Mouse (Mus musculus): ENCODE data around the gene Card9.
A peak's percentile ranks its signal among the peaks of the same experiment; 100 is the strongest.
"Not testable (repeated sequence)": the region's sequence is repeated elsewhere in the genome, so short reads cannot be mapped to it uniquely, and the experiment has no call there.

Card9 gene

GRCm38 (mm10) chr2:26360772-26361171 lies at the start of gene Card9:
TSS of gene Card9 (minus strand) at chr2:26360918.
- DNase-seq (ENCODE audit: low spot score): no peak

- no peak for DNase-seq (ENCODE audit: low spot score)
These were observed 49.4 kb upstream of the Card9 start for GRCm38 (mm10) chr2:26410091-26410490.

- no peak for DNase-seq (ENCODE audit: low spot score)
These were observed 48.6 kb upstream of the Card9 start for GRCm38 (mm10) chr2:26409362-26409761.

- peak; percentile 98 for DNase-seq (ENCODE audit: low spot score)
These were observed 48.0 kb upstream of the Card9 start, which contains the start of gene Inpp5e for GRCm38 (mm10) chr2:26408515-26409356. TSS of gene Inpp5e (minus strand) at chr2:26409203.

GRCm38 (mm10) chr2:26403306-26403705 lies 42.6 kb upstream of the Card9 start:
- no peak for DNase-seq (ENCODE audit: low spot score)

- DNase-seq (ENCODE audit: low spot score): no peak
These were observed 41.5 kb upstream of the Card9 start for GRCm38 (mm10) chr2:26402265-26402664.

- no peak for DNase-seq (ENCODE audit: low spot score)
These were observed 40.3 kb upstream of the Card9 start for GRCm38 (mm10) chr2:26401023-26401422.

- no peak for DNase-seq (ENCODE audit: low spot score)
These were observed 39.6 kb upstream of the Card9 start for GRCm38 (mm10) chr2:26400296-26400695.

- DNase-seq (ENCODE audit: low spot score): no peak
These were observed 38.9 kb upstream of the Card9 start for GRCm38 (mm10) chr2:26399647-26400046.

GRCm38 (mm10) chr2:26398978-26399377 lies 38.3 kb upstream of the Card9 start:
- no peak for DNase-seq (ENCODE audit: low spot score)

- DNase-seq (ENCODE audit: low spot score): no peak
These were observed 30.9 kb upstream of the Card9 start for GRCm38 (mm10) chr2:26391617-26392016.

GRCm38 (mm10) chr2:26390954-26391353 lies 30.2 kb upstream of the Card9 start:
- DNase-seq (ENCODE audit: low spot score): no peak

- peak; percentile 84 for DNase-seq (ENCODE audit: low spot score)
These were observed 28.5 kb upstream of the Card9 start, which contains the start of the genes Entr1 and Pmpca for GRCm38 (mm10) chr2:26389154-26389690. TSS of gene Entr1 (minus strand) at chr2:26389316. TSS of gene Pmpca (plus strand) at chr2:26389339.

- peak; percentile 20 for DNase-seq (ENCODE audit: low spot score)
These were observed 28.0 kb upstream of the Card9 start for GRCm38 (mm10) chr2:26388682-26389153.

GRCm38 (mm10) chr2:26387713-26388112 lies 27.0 kb upstream of the Card9 start:
- no peak for DNase-seq (ENCODE audit: low spot score)

- not testable (repeated sequence) for DNase-seq (ENCODE audit: low spot score)
These were observed 20.2 kb upstream of the Card9 start for GRCm38 (mm10) chr2:26380871-26381270.

- DNase-seq (ENCODE audit: low spot score): peak; percentile 86
These were observed 19.5 kb upstream of the Card9 start, which contains the start of gene Snapc4 for GRCm38 (mm10) chr2:26380131-26380771. TSS of gene Snapc4 (minus strand) at chr2:26380653.

- DNase-seq (ENCODE audit: low spot score): no peak
These were observed 11.7 kb upstream of the Card9 start for GRCm38 (mm10) chr2:26372396-26372795.

GRCm38 (mm10) chr2:26368572-26368971 lies 7.9 kb upstream of the Card9 start:
- DNase-seq (ENCODE audit: low spot score): no peak

- no peak for DNase-seq (ENCODE audit: low spot score)
These were observed 7.2 kb upstream of the Card9 start for GRCm38 (mm10) chr2:26367911-26368310.

GRCm38 (mm10) chr2:26364738-26365465 lies 4.2 kb upstream of the Card9 start:
- DNase-seq (ENCODE audit: low spot score): peak; percentile 61

GRCm38 (mm10) chr2:26363481-26363880 lies 2.8 kb upstream of the Card9 start:
- no peak for DNase-seq (ENCODE audit: low spot score)

All from urinary bladder, postnatal 14 days (tissue).